Mouse (Mus musculus) heart, embryonic 16.5 days (tissue): ENCODE measurements around the gene Tmc5. TPM values are rescaled to one million over a fixed set of nuclear protein-coding genes. Genes with fewer than 3 reads are reported as not detected.

ENCODE experiments used
- ATAC-seq: fragments of 200-750 bp; cut with Nextera tagmentation; replicated peaks from 2 replicates; pipeline ENCODE4 v1.8.0; 2017; ENCODE audit warnings: moderate number of reproducible peaks; ENCODE audit not compliant: insufficient read depth, low FRiP score; ENCODE audit errors: extremely low read depth
- H3K27ac ChIP-seq: fragments of 300-500 bp; sonication (generic); 2 replicates; pipeline ENCODE4 v1.5.1; 2014; ENCODE audit warnings: mild to moderate bottlenecking, low read length, control low read depth, moderate library complexity
- H3K27me3 ChIP-seq: fragments of 300-500 bp; sonication (generic); 2 replicates; pipeline ENCODE4 v1.6.1; 2014; ENCODE audit warnings: low read length, mixed read lengths; ENCODE audit not compliant: control insufficient read depth, insufficient read depth
- H3K36me3 ChIP-seq: fragments of 300-500 bp; sonication (generic); 2 replicates; pipeline ENCODE4 v1.6.1; 2014; ENCODE audit not compliant: control insufficient read depth, insufficient read depth
- H3K4me1 ChIP-seq: fragments of 300-500 bp; sonication (generic); 2 replicates; pipeline ENCODE4 v1.6.1; 2014; ENCODE audit warnings: low read length, mixed read lengths; ENCODE audit not compliant: control insufficient read depth, insufficient read depth
- H3K4me2 ChIP-seq: fragments of 300-500 bp; sonication (generic); 2 replicates; pipeline ENCODE4 v1.6.1; 2014; ENCODE audit warnings: low read depth, mild to moderate bottlenecking, control low read depth, low read length
- H3K4me3 ChIP-seq: fragments of 300-500 bp; sonication (generic); 2 replicates; pipeline ENCODE4 v1.5.1; 2014; ENCODE audit warnings: mild to moderate bottlenecking, control low read depth, low read length
- H3K9ac ChIP-seq: fragments of 300-500 bp; sonication (generic); 2 replicates; pipeline ENCODE4 v1.6.1; 2014; ENCODE audit warnings: low read length, control low read depth
- H3K9me3 ChIP-seq: fragments of 300-500 bp; sonication (generic); replicated peaks from 2 replicates; pipeline ENCODE4 v1.6.1; 2016; ENCODE audit warnings: low read length; ENCODE audit not compliant: control insufficient read depth
- WGBS: fragments of 180-500 bp; shearing (Covaris S2); extraction: QIAGEN DNeasy Blood & Tissue Kit; methylation state at CpG from one replicate; pipeline ENCODE4 v1.1.7; 2014; 5-methylcytosine and 5-hydroxymethylcytosine counted together
- polyA plus RNA-seq: library from polyadenylated mRNA; unstranded; fragments of >200 nt; fragmentation: Nextera tagmentation; extraction: Ambion mirVana; gene quantifications from 2 replicates; pipeline ENCODE4 v1.2.1, GENCODE M21; 2015

Tmc5 gene
- polyA plus RNA-seq, result 0.44 and 0.97 TPM in 2 replicates

- Histone ChIP-seq H3K36me3 (no peaks in the 10 kb centered on the region), H3K4me3 (peak within 1 kb of the TSS; percentile 35), H3K27me3 (peaks cover 61% of the 10 kb centered on the region), H3K4me2 (peak within 1 kb of the TSS; percentile 53), H3K9ac (peak within 1 kb of the TSS; percentile 47), H3K9me3 (no peaks in the 10 kb centered on the region), H3K27ac (no peak within 1 kb of the TSS; the same call in 1 of the 2 replicates), H3K4me1 (peaks cover 21% of the 10 kb centered on the region)
- 5% methylated on average over 23 of the region's 23 CpGs for WGBS
- ATAC-seq, result peak; percentile 32
Observed at GRCm38 (mm10) chr7:118597201-118597600, at the start of gene Tmc5. Gene Tmc5, plus strand, starts transcription at chr7:118597297.

GRCm38 (mm10) chr7:118547451-118547850, 49.6 kb upstream of the Tmc5 start:
- H3K4me3 ChIP-seq, result no peak overlapping the region
- no peak for ATAC-seq
- 0 out of 2 replicates have a peak, but pooled peaks cover 2% of the 10 kb centered on the region for H3K36me3 ChIP-seq
- H3K9me3 ChIP-seq, result peaks cover 2% of the 10 kb centered on the region; the same call in 1 of the 2 replicates
- H3K4me2 ChIP-seq, result no peak overlapping the region
- H3K27ac ChIP-seq, result no peak overlapping the region
- no peaks in the 10 kb centered on the region for H3K27me3 ChIP-seq
- WGBS, result 58% methylated on average over 10 of the region's 10 CpGs
- H3K9ac ChIP-seq, result no peak overlapping the region
- no peaks in the 10 kb centered on the region for H3K4me1 ChIP-seq

- WGBS, result 69% methylated on average over 4 of the region's 4 CpGs
- Histone ChIP-seq H3K9ac (no peak overlapping the region), H3K27me3 (no peaks in the 10 kb centered on the region), H3K27ac (no peak overlapping the region), H3K4me3 (no peak overlapping the region), H3K9me3 (peaks cover 2% of the 10 kb centered on the region; the same call in 1 of the 2 replicates), H3K36me3 (0 out of 2 replicates have a peak, but pooled peaks cover 2% of the 10 kb centered on the region), H3K4me2 (no peak overlapping the region), H3K4me1 (no peaks in the 10 kb centered on the region)
- no peak for ATAC-seq
Observed at GRCm38 (mm10) chr7:118553881-118554280, 43.2 kb upstream of the Tmc5 start.

DNA sequence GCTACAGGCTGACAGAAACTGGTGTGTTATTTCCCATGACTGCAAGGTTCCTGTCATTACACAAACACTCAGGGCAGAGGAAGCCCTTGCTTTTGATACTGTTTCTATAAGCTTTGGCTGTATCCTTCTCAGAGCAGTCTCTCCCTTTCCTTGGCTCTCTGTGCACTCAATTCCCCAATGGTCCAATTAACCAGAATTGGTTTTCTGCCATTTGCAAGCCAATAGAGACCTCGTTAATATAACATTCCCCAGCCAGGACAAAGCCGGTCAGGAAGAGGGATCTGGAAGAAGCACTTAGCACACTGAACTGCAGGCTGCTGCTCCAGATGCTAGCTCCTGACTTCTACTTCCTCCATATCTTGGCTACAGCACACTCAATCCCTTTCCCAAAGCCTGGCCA, 42.8 kb upstream of the Tmc5 start:
- H3K36me3 ChIP-seq, result 0 out of 2 replicates have a peak, but pooled peaks cover 2% of the 10 kb centered on the region
- ATAC-seq, result no peak
- WGBS, result 90% methylated on average over 2 of the region's 2 CpGs

GRCm38 (mm10) chr7:118569121-118569543, 28.0 kb upstream of the Tmc5 start:
- H3K4me3 ChIP-seq, result no peak overlapping the region
- no peaks in the 10 kb centered on the region for H3K27me3 ChIP-seq
- H3K4me1 ChIP-seq, result no peaks in the 10 kb centered on the region
- peaks cover 3% of the 10 kb centered on the region; the same call in 1 of the 2 replicates for H3K9me3 ChIP-seq
- 84% methylated on average over 6 of the region's 6 CpGs for WGBS
- H3K36me3 ChIP-seq, result no peaks in the 10 kb centered on the region; the same call in 1 of the 2 replicates
- no peak overlapping the region for H3K27ac ChIP-seq
- no peak for ATAC-seq
- H3K4me2 ChIP-seq, result no peak overlapping the region
- no peak overlapping the region for H3K9ac ChIP-seq

More for the DNA sequence above, 42.8 kb upstream of the Tmc5 start:
- Histone ChIP-seq H3K4me1 (no peaks in the 10 kb centered on the region), H3K4me3 (no peak overlapping the region), H3K4me2 (no peak overlapping the region), H3K9ac (no peak overlapping the region), H3K27ac (no peak overlapping the region), H3K27me3 (no peaks in the 10 kb centered on the region), H3K9me3 (peaks cover 2% of the 10 kb centered on the region; the same call in 1 of the 2 replicates)

DNA sequence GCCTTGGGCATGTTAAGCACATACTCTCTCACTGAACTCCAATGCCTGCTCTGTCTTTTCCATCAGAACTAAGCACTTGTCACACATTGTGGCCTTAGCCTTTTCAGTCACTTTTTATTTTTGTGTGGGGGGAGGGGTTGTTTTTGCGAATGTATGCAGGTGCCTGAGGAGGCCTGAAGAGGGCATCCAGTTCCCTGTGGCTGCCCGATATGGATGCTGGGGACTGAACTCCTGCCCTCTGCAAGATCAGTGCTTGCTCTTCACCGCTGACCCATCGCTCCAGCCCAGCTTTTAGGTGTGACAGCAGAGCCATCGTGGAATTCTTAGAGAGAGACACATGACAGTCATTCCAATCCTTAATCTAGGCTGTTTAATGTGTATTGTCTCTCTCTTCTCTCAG, 25.7 kb upstream of the Tmc5 start:
- no peak overlapping the region for H3K27ac ChIP-seq
- no peak overlapping the region for H3K9ac ChIP-seq
- no peaks in the 10 kb centered on the region for H3K27me3 ChIP-seq
- 50% methylated on average over 5 of the region's 5 CpGs for WGBS
- no peak for ATAC-seq
- H3K36me3 ChIP-seq, result no peaks in the 10 kb centered on the region; the same call in 1 of the 2 replicates
- H3K4me3 ChIP-seq, result no peak overlapping the region
- H3K9me3 ChIP-seq, result peaks cover 3% of the 10 kb centered on the region; the same call in 1 of the 2 replicates
- no peak overlapping the region for H3K4me2 ChIP-seq
- H3K4me1 ChIP-seq, result no peaks in the 10 kb centered on the region

GRCm38 (mm10) chr7:118572039-118572438, 25.1 kb upstream of the Tmc5 start:
- ATAC-seq, result no peak
- H3K4me3 ChIP-seq, result no peak overlapping the region
- H3K27me3 ChIP-seq, result no peaks in the 10 kb centered on the region
- H3K27ac ChIP-seq, result no peak overlapping the region
- H3K36me3 ChIP-seq, result no peaks in the 10 kb centered on the region; the same call in 1 of the 2 replicates
- 57% methylated on average over 5 of the region's 5 CpGs for WGBS
- no peaks in the 10 kb centered on the region for H3K4me1 ChIP-seq
- no peak overlapping the region for H3K4me2 ChIP-seq
- peaks cover 3% of the 10 kb centered on the region; the same call in 1 of the 2 replicates for H3K9me3 ChIP-seq
- H3K9ac ChIP-seq, result no peak overlapping the region

GRCm38 (mm10) chr7:118578269-118578668, 18.8 kb upstream of the Tmc5 start:
- Histone ChIP-seq H3K36me3 (no peaks in the 10 kb centered on the region), H3K27ac (no peak overlapping the region; the same call in 1 of the 2 replicates), H3K4me3 (no peak overlapping the region), H3K4me1 (peaks cover 6% of the 10 kb centered on the region; the same call in 1 of the 2 replicates), H3K9ac (no peak overlapping the region), H3K27me3 (0 out of 2 replicates have a peak, but pooled peaks cover 3% of the 10 kb centered on the region), H3K9me3 (peaks cover 5% of the 10 kb centered on the region; the same call in 1 of the 2 replicates), H3K4me2 (no peak overlapping the region)
- ATAC-seq, result no peak
- 56% methylated on average over 3 of the region's 3 CpGs for WGBS

DNA sequence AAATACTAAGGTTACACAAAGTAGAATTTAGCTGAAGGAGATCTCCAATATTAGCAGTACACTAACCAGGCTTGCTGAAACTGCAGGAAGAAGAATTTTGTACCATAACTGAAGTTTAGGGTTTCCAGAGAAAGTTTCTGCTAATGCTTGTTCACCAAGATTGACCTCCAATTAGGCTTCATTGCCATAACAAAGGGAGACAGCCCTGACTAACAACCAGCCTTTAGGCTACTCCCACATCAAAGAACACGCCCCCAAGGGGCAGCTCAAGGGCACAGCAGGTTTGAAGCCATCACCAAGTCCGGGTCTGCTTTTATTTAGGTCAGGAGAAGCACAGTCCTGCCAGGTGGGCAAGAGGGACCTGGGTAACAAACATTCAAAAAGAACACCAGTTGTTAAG, 17.2 kb upstream of the Tmc5 start:
- Histone ChIP-seq H3K4me1 (peaks cover 9% of the 10 kb centered on the region; the same call in 1 of the 2 replicates), H3K9ac (no peak overlapping the region), H3K4me2 (no peak overlapping the region), H3K4me3 (no peak overlapping the region), H3K9me3 (peaks cover 5% of the 10 kb centered on the region; the same call in 1 of the 2 replicates), H3K27me3 (0 out of 2 replicates have a peak, but pooled peaks cover 3% of the 10 kb centered on the region), H3K36me3 (no peaks in the 10 kb centered on the region), H3K27ac (no peak overlapping the region)
- no peak for ATAC-seq
- WGBS, result 68% methylated on average over 2 of the region's 2 CpGs
